Mouse (Mus musculus): ENCODE data around the gene Vwa2. TPM values are rescaled to one million over a fixed set of nuclear protein-coding genes. Genes with fewer than 3 reads are reported as not detected.

The Vwa2 gene
- polyA plus RNA-seq, 1 experiment from 2014 or later, result 16.1 TPM

- 93% methylated on average over 8 of the region's 8 CpGs for WGBS
- Histone ChIP-seq H3K4me3 (ENCODE audit: low read length) (no peak overlapping the region), H3K9me3 (ENCODE audit: control insufficient read depth, low read length) (no peaks in the 10 kb centered on the region), H3K9ac (ENCODE audit: low read depth, low read length) (no peak overlapping the region), H3K27ac (ENCODE audit: low read depth, low read length) (no peak overlapping the region), H3K4me1 (ENCODE audit: control insufficient read depth, insufficient read depth, low read length) (no peaks in the 10 kb centered on the region), H3K36me3 (ENCODE audit: control insufficient read depth, insufficient read depth, low read length) (no peaks in the 10 kb centered on the region), H3K4me2 (replicated peaks; ENCODE audit: low read depth, low read length) (no peak overlapping the region), H3K27me3 (ENCODE audit: control insufficient read depth, insufficient read depth, low read length) (no peaks in the 10 kb centered on the region)
- no peak for ATAC-seq (ENCODE audit: low FRiP score, low TSS enrichment)
Observed at GRCm38 (mm10) chr19:56936253-56936652, 62.2 kb downstream of the Vwa2 start.

GRCm38 (mm10) chr19:56937911-56938310 lies 63.9 kb downstream of the Vwa2 start:
- no peak overlapping the region for H3K27ac ChIP-seq (ENCODE audit: low read depth, low read length)
- H3K9me3 ChIP-seq (ENCODE audit: control insufficient read depth, low read length), result no peaks in the 10 kb centered on the region
- H3K4me1 ChIP-seq (ENCODE audit: control insufficient read depth, insufficient read depth, low read length), result no peaks in the 10 kb centered on the region
- WGBS, result 93% methylated on average over 5 of the region's 5 CpGs
- ATAC-seq (ENCODE audit: low FRiP score, low TSS enrichment), result no peak
- no peak overlapping the region for H3K4me2 ChIP-seq (replicated peaks; ENCODE audit: low read depth, low read length)
- H3K4me3 ChIP-seq (ENCODE audit: low read length), result no peak overlapping the region
- 0 out of 2 replicates have a peak, but pooled peaks cover 2% of the 10 kb centered on the region for H3K36me3 ChIP-seq (ENCODE audit: control insufficient read depth, insufficient read depth, low read length)
- H3K9ac ChIP-seq (ENCODE audit: low read depth, low read length), result no peak overlapping the region
- no peaks in the 10 kb centered on the region for H3K27me3 ChIP-seq (ENCODE audit: control insufficient read depth, insufficient read depth, low read length)

GRCm38 (mm10) chr19:56939826-56940225 lies 65.8 kb downstream of the Vwa2 start:
- WGBS, result 69% methylated on average over 9 of the region's 9 CpGs
- Histone ChIP-seq H3K36me3 (ENCODE audit: control insufficient read depth, insufficient read depth, low read length) (0 out of 2 replicates have a peak, but pooled peaks cover 2% of the 10 kb centered on the region), H3K4me3 (ENCODE audit: low read length) (no peak overlapping the region), H3K9me3 (ENCODE audit: control insufficient read depth, low read length) (no peaks in the 10 kb centered on the region), H3K4me2 (replicated peaks; ENCODE audit: low read depth, low read length) (no peak overlapping the region), H3K27me3 (ENCODE audit: control insufficient read depth, insufficient read depth, low read length) (no peaks in the 10 kb centered on the region), H3K4me1 (ENCODE audit: control insufficient read depth, insufficient read depth, low read length) (no peaks in the 10 kb centered on the region), H3K27ac (ENCODE audit: low read depth, low read length) (no peak overlapping the region), H3K9ac (ENCODE audit: low read depth, low read length) (no peak overlapping the region)
- 0 out of 2 replicates have a peak, but pooled peaks have one; percentile 34 for ATAC-seq (ENCODE audit: low FRiP score, low TSS enrichment)

GRCm38 (mm10) chr19:56940507-56940906 lies 66.5 kb downstream of the Vwa2 start:
- Histone ChIP-seq H3K27ac (ENCODE audit: low read depth, low read length) (no peak overlapping the region), H3K27me3 (ENCODE audit: control insufficient read depth, insufficient read depth, low read length) (no peaks in the 10 kb centered on the region), H3K4me2 (replicated peaks; ENCODE audit: low read depth, low read length) (no peak overlapping the region), H3K4me3 (ENCODE audit: low read length) (no peak overlapping the region), H3K4me1 (ENCODE audit: control insufficient read depth, insufficient read depth, low read length) (no peaks in the 10 kb centered on the region), H3K9ac (ENCODE audit: low read depth, low read length) (no peak overlapping the region), H3K36me3 (ENCODE audit: control insufficient read depth, insufficient read depth, low read length) (0 out of 2 replicates have a peak, but pooled peaks cover 2% of the 10 kb centered on the region), H3K9me3 (ENCODE audit: control insufficient read depth, low read length) (no peaks in the 10 kb centered on the region)
- no peak for ATAC-seq (ENCODE audit: low FRiP score, low TSS enrichment)
- WGBS, result 95% methylated on average over 11 of the region's 11 CpGs

GRCm38 (mm10) chr19:56942216-56942615 lies 68.2 kb downstream of the Vwa2 start:
- Histone ChIP-seq H3K27me3 (ENCODE audit: control insufficient read depth, insufficient read depth, low read length) (no peaks in the 10 kb centered on the region), H3K4me2 (replicated peaks; ENCODE audit: low read depth, low read length) (no peak overlapping the region), H3K4me3 (ENCODE audit: low read length) (no peak overlapping the region), H3K36me3 (ENCODE audit: control insufficient read depth, insufficient read depth, low read length) (0 out of 2 replicates have a peak, but pooled peaks cover 2% of the 10 kb centered on the region), H3K4me1 (ENCODE audit: control insufficient read depth, insufficient read depth, low read length) (no peaks in the 10 kb centered on the region), H3K27ac (ENCODE audit: low read depth, low read length) (no peak overlapping the region), H3K9ac (ENCODE audit: low read depth, low read length) (no peak overlapping the region), H3K9me3 (ENCODE audit: control insufficient read depth, low read length) (no peaks in the 10 kb centered on the region)
- ATAC-seq (ENCODE audit: low FRiP score, low TSS enrichment), result no peak
- 87% methylated on average over 7 of the region's 7 CpGs for WGBS

- WGBS, result 38% methylated on average over 9 of the region's 9 CpGs
- Histone ChIP-seq H3K9ac (ENCODE audit: low read depth, low read length) (no peak overlapping the region), H3K9me3 (ENCODE audit: control insufficient read depth, low read length) (no peaks in the 10 kb centered on the region), H3K27me3 (ENCODE audit: control insufficient read depth, insufficient read depth, low read length) (no peaks in the 10 kb centered on the region), H3K4me1 (ENCODE audit: control insufficient read depth, insufficient read depth, low read length) (no peaks in the 10 kb centered on the region), H3K36me3 (ENCODE audit: control insufficient read depth, insufficient read depth, low read length) (0 out of 2 replicates have a peak, but pooled peaks cover 2% of the 10 kb centered on the region), H3K4me2 (replicated peaks; ENCODE audit: low read depth, low read length) (no peak overlapping the region), H3K4me3 (ENCODE audit: low read length) (no peak overlapping the region), H3K27ac (ENCODE audit: low read depth, low read length) (peak overlapping the region; percentile 69; the same call in 1 of the 2 replicates)
- no peak for ATAC-seq (ENCODE audit: low FRiP score, low TSS enrichment)
Observed at GRCm38 (mm10) chr19:56944211-56944610, 70.2 kb downstream of the Vwa2 start.

- H3K4me1 ChIP-seq (ENCODE audit: control insufficient read depth, insufficient read depth, low read length), result no peaks in the 10 kb centered on the region
- no peaks in the 10 kb centered on the region for H3K9me3 ChIP-seq (ENCODE audit: control insufficient read depth, low read length)
- H3K36me3 ChIP-seq (ENCODE audit: control insufficient read depth, insufficient read depth, low read length), result 0 out of 2 replicates have a peak, but pooled peaks cover 2% of the 10 kb centered on the region
- WGBS, result 97% methylated on average over 3 of the region's 3 CpGs
- no peak overlapping the region for H3K9ac ChIP-seq (ENCODE audit: low read depth, low read length)
- H3K4me2 ChIP-seq (replicated peaks; ENCODE audit: low read depth, low read length), result no peak overlapping the region
- ATAC-seq (ENCODE audit: low FRiP score, low TSS enrichment), result no peak
- H3K27me3 ChIP-seq (ENCODE audit: control insufficient read depth, insufficient read depth, low read length), result no peaks in the 10 kb centered on the region
- H3K27ac ChIP-seq (ENCODE audit: low read depth, low read length), result peak overlapping the region; percentile 0; the same call in 1 of the 2 replicates
- H3K4me3 ChIP-seq (ENCODE audit: low read length), result no peak overlapping the region
Observed at GRCm38 (mm10) chr19:56944826-56945225, 70.8 kb downstream of the Vwa2 start.

GRCm38 (mm10) chr19:56945621-56946020 lies 71.6 kb downstream of the Vwa2 start:
- Histone ChIP-seq H3K4me3 (ENCODE audit: low read length) (no peak overlapping the region), H3K9me3 (ENCODE audit: control insufficient read depth, low read length) (no peaks in the 10 kb centered on the region), H3K4me2 (replicated peaks; ENCODE audit: low read depth, low read length) (no peak overlapping the region), H3K36me3 (ENCODE audit: control insufficient read depth, insufficient read depth, low read length) (0 out of 2 replicates have a peak, but pooled peaks cover 2% of the 10 kb centered on the region), H3K27me3 (ENCODE audit: control insufficient read depth, insufficient read depth, low read length) (no peaks in the 10 kb centered on the region), H3K27ac (ENCODE audit: low read depth, low read length) (no peak overlapping the region), H3K4me1 (ENCODE audit: control insufficient read depth, insufficient read depth, low read length) (no peaks in the 10 kb centered on the region), H3K9ac (ENCODE audit: low read depth, low read length) (no peak overlapping the region)
- ATAC-seq (ENCODE audit: low FRiP score, low TSS enrichment), result no peak
- 61% methylated on average over 2 of the region's 2 CpGs for WGBS

- no peak overlapping the region for H3K9ac ChIP-seq (ENCODE audit: low read depth, low read length)
- H3K36me3 ChIP-seq (ENCODE audit: control insufficient read depth, insufficient read depth, low read length), result 0 out of 2 replicates have a peak, but pooled peaks cover 2% of the 10 kb centered on the region
- no peaks in the 10 kb centered on the region for H3K9me3 ChIP-seq (ENCODE audit: control insufficient read depth, low read length)
- WGBS, result 96% methylated on average over 7 of the region's 7 CpGs
- no peaks in the 10 kb centered on the region for H3K27me3 ChIP-seq (ENCODE audit: control insufficient read depth, insufficient read depth, low read length)
- H3K4me1 ChIP-seq (ENCODE audit: control insufficient read depth, insufficient read depth, low read length), result no peaks in the 10 kb centered on the region
- H3K4me2 ChIP-seq (replicated peaks; ENCODE audit: low read depth, low read length), result no peak overlapping the region
- H3K27ac ChIP-seq (ENCODE audit: low read depth, low read length), result no peak overlapping the region
- no peak for ATAC-seq (ENCODE audit: low FRiP score, low TSS enrichment)
- H3K4me3 ChIP-seq (ENCODE audit: low read length), result no peak overlapping the region
Observed at GRCm38 (mm10) chr19:56946277-56946676, 72.2 kb downstream of the Vwa2 start.

Measured in kidney, embryonic 14.5 days (tissue).